Mouse (Mus musculus) thymus, adult 2 months (tissue): ENCODE measurements around the gene Atp8a2.

Experiments used
- CTCF ChIP-seq: fragments of 200-500 bp; IDR thresholded peaks from 2 replicates; pipeline ENCODE4 v1.5.1; 2012; ENCODE audit warnings: mild to moderate bottlenecking, control low read depth, low read length, moderate library complexity, borderline replicate concordance; ENCODE audit not compliant: control insufficient read depth, poor library complexity, insufficient read depth; ENCODE audit errors: extremely low read depth
- POLR2A ChIP-seq: fragments of 200-500 bp; IDR thresholded peaks from 2 replicates; pipeline ENCODE4 v1.6.1; 2012; ENCODE audit warnings: mild to moderate bottlenecking, low read length, control low read depth, moderate library complexity; ENCODE audit not compliant: control insufficient read depth, poor library complexity, insufficient read depth; ENCODE audit errors: extremely low read depth

DNA sequence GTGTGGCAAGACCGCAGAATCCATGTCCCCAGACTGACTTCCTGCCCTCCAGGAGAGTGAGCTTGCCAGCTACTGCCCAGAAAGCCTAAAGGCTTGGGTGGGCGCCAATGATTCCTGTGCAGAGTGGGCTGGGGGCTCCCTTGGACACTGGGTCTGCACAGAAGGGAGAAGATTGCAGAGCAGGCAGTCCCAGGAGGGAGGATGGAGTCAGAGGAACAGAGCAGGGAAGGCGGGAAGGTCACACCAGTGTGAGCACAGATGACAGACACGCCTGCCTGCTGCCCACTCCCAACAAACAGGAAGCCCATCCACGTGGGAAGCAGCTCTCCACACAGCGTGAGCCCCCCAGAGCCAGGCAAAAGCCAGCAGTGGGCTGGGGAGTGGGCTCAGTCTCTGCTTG is 547.6 kb downstream of the Atp8a2 start:
- TF ChIP-seq CTCF (no peak), POLR2A (no peak)
